Mouse (Mus musculus) gastrocnemius, postnatal 4 days (tissue): ENCODE data around the gene Garnl3. TPM values are rescaled to one million over a fixed set of nuclear protein-coding genes. Genes with fewer than 3 reads are reported as not detected.

ENCODE experiments used
- DNase-seq, 2 experiments: peaks; one replicate each; pipeline ENCODE4 v3.0.0; 2021 to 2022; ENCODE audit warnings: low spot score in 2 of 2, mixed read lengths in 2 of 2
- long read RNA-seq, 2 experiments: library from polyadenylated mRNA; stranded (forward); transcript quantifications; one replicate each; pipeline ENCODE4 v2.0.0; 2021
- total RNA-seq, 2 experiments: library from RNA; stranded (reverse); gene quantifications; 2 replicates each; pipeline ENCODE4 v1.2.3; 2021

Gene Garnl3
- 1 to 10 TPM; 7.5 to 8.4 TPM for total RNA-seq
- long read RNA-seq, experiment 1, partial matches to known transcripts: 0 of 3 reads
- long read RNA-seq, experiment 1, other reads (novel, unspliced or antisense): 3 of 3 reads
- long read RNA-seq, experiment 2, partial matches to known transcripts: 2 of 7 reads
- long read RNA-seq, experiment 2, other reads (novel, unspliced or antisense): 5 of 7 reads

- DNase-seq: peak; percentile 48 to 66
Measured at GRCm38 (mm10) chr2:33131500-33132092, at the start of gene Garnl3. Gene Garnl3 (minus strand): TSS chr2:33131654.

GRCm38 (mm10) chr2:33179930-33180630 is 48.6 kb upstream of the Garnl3 start:
- DNase-seq: no peak

GRCm38 (mm10) chr2:33179171-33179929 is 47.9 kb upstream of the Garnl3 start:
- DNase-seq: no peak

- DNase-seq: peak in 1 of 2 experiments; percentile 61
Measured at GRCm38 (mm10) chr2:33178243-33178932, 46.9 kb upstream of the Garnl3 start.

GRCm38 (mm10) chr2:33177443-33178242 is 46.2 kb upstream of the Garnl3 start:
- no peak for DNase-seq

- no peak for DNase-seq
Measured at GRCm38 (mm10) chr2:33176921-33177320, 45.5 kb upstream of the Garnl3 start.

- no peak for DNase-seq
Measured at GRCm38 (mm10) chr2:33176516-33176915, 45.1 kb upstream of the Garnl3 start.

GRCm38 (mm10) chr2:33173686-33174085 is 42.2 kb upstream of the Garnl3 start:
- no peak for DNase-seq

- DNase-seq: no peak
Measured at GRCm38 (mm10) chr2:33173126-33173525, 41.7 kb upstream of the Garnl3 start.

- no peak for DNase-seq
Measured at GRCm38 (mm10) chr2:33170777-33171565, 39.5 kb upstream of the Garnl3 start.

GRCm38 (mm10) chr2:33169445-33169844 is 38.0 kb upstream of the Garnl3 start:
- no peak for DNase-seq

- DNase-seq: no peak
Measured at GRCm38 (mm10) chr2:33167060-33167459, 35.6 kb upstream of the Garnl3 start.

GRCm38 (mm10) chr2:33165710-33166374 is 34.4 kb upstream of the Garnl3 start:
- DNase-seq: no peak

- no peak for DNase-seq
Measured at GRCm38 (mm10) chr2:33165229-33165628, 33.8 kb upstream of the Garnl3 start.

GRCm38 (mm10) chr2:33164646-33165045 is 33.2 kb upstream of the Garnl3 start:
- no peak for DNase-seq

- DNase-seq: no peak
Measured at GRCm38 (mm10) chr2:33162126-33162525, 30.7 kb upstream of the Garnl3 start.

- DNase-seq: peak; percentile 58 to 81
Measured at GRCm38 (mm10) chr2:33160326-33160973, 29.0 kb upstream of the Garnl3 start.

- no peak for DNase-seq
Measured at GRCm38 (mm10) chr2:33159593-33159992, 28.1 kb upstream of the Garnl3 start.
